Mouse (Mus musculus): ENCODE measurements around the gene Tspan9. TPM values are rescaled to one million over a fixed set of nuclear protein-coding genes. Genes with fewer than 3 reads are reported as not detected.

Gene Tspan9
- total RNA-seq, 1 experiment: 161 TPM

GRCm38 (mm10) chr6:128159092-128159491 lies 15.7 kb upstream of the Tspan9 start:
- Histone ChIP-seq H3K27ac (ENCODE audit: insufficient read depth, low read depth, low read length, poor library complexity, severe bottlenecking) (no peak overlapping the region), H3K4me3 (ENCODE audit: insufficient read depth in 1 of 2, low read depth in 1 of 2, low read length in 2 of 2, poor library complexity in 1 of 2, severe bottlenecking in 1 of 2) (no peak overlapping the region), H3K36me3 (ENCODE audit: control insufficient read depth, insufficient read depth, low read length, poor library complexity, severe bottlenecking) (no peaks in the 10 kb centered on the region), H3K4me1 (ENCODE audit: control insufficient read depth in 2 of 2, insufficient read depth in 2 of 2, low read length in 2 of 2, poor library complexity in 1 of 2) (peaks cover under 1 to 4% of the 10 kb centered on the region in 2 experiments; a peak in 1 of 4 replicates), H3K9ac (ENCODE audit: insufficient read depth, low read depth, low read length, poor library complexity, severe bottlenecking) (no peak overlapping the region), H3K9me3 (ENCODE audit: control insufficient read depth, insufficient read depth, low read depth, low read length) (no peaks in the 10 kb centered on the region)
- no peak for TF ChIP-seq HCFC1 (IDR thresholded peaks at IDR 0.05; ENCODE audit: borderline replicate concordance, insufficient read depth, low read length)
- TF ChIP-seq ZC3H11A (IDR thresholded peaks at IDR 0.05; ENCODE audit: borderline replicate concordance, low read depth, low read length): no peak
- DNase-seq (ENCODE audit: low read depth, low spot score): no peak
- in situ Hi-C loops (cut with MboI; ENCODE audit: low sequenced_read_pairs in 2 of 2, unreplicated experiment in 2 of 2): no loop called here

DNA sequence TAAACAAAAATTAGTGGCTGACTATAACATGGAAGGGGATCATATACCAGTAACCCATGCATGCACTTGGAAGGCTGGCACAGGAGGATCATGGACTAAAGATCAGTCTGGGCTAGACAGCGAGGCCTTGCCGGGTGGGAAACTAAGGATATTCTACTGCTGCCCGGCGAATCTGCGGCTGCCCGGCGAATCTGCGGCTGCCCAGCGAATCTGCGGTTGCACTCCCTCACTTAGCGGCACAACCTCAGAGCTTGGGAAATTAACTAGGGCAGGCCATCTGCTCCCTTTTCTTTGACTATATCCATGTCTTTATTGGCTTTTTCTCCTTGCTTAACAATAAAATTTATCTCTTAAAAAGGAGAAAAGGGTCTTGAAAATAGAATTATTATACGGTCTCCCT lies 14.6 kb upstream of the Tspan9 start:
- H3K9me3 ChIP-seq (ENCODE audit: control insufficient read depth, insufficient read depth, low read depth, low read length): no peaks in the 10 kb centered on the region
- H3K27ac ChIP-seq (ENCODE audit: insufficient read depth, low read depth, low read length, poor library complexity, severe bottlenecking): no peak overlapping the region
- H3K9ac ChIP-seq (ENCODE audit: insufficient read depth, low read depth, low read length, poor library complexity, severe bottlenecking): no peak overlapping the region
- H3K4me3 ChIP-seq (ENCODE audit: insufficient read depth in 1 of 2, low read depth in 1 of 2, low read length in 2 of 2, poor library complexity in 1 of 2, severe bottlenecking in 1 of 2): no peak overlapping the region
- TF ChIP-seq HCFC1 (IDR thresholded peaks at IDR 0.05; ENCODE audit: borderline replicate concordance, insufficient read depth, low read length): no peak
- peak; percentile 99 for TF ChIP-seq ZC3H11A (IDR thresholded peaks at IDR 0.05; ENCODE audit: borderline replicate concordance, low read depth, low read length)
- TF ChIP-seq CHD2 (IDR thresholded peaks at IDR 0.05; ENCODE audit: low read depth, low read length): no peak
- H3K4me1 ChIP-seq (ENCODE audit: control insufficient read depth in 2 of 2, insufficient read depth in 2 of 2, low read length in 2 of 2, poor library complexity in 1 of 2): peaks cover 0 to 4% of the 10 kb centered on the region in 2 experiments; a peak in 1 of 4 replicates
- in situ Hi-C loops (cut with MboI; ENCODE audit: low sequenced_read_pairs in 2 of 2, unreplicated experiment in 2 of 2): no loop called here
- no peak for DNase-seq (ENCODE audit: low read depth, low spot score)
- H3K36me3 ChIP-seq (ENCODE audit: control insufficient read depth, insufficient read depth, low read length, poor library complexity, severe bottlenecking): no peaks in the 10 kb centered on the region

DNA sequence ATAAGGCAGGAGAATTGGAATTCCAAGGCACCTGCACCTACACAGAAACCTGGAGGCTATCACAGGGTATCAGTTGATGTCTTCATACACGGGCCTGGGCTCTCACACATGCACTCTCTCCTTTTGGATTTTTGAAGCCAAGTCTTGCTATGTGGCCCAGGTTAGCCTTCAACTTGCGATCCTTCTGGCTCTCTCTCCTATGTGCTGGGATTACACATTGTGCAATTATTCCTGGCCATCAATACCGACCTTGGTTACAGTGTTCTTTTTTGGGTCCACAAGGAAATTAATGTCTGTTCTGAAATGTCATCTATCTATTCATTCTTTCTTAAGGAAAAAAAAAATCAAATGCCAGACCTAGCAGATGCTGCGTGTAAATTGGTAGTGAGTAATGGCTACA lies 13.1 kb upstream of the Tspan9 start:
- in situ Hi-C loops (cut with MboI; ENCODE audit: low sequenced_read_pairs in 2 of 2, unreplicated experiment in 2 of 2): no loop called here
- no peak for DNase-seq (ENCODE audit: low read depth, low spot score)
- no peaks in the 10 kb centered on the region for H3K36me3 ChIP-seq (ENCODE audit: control insufficient read depth, insufficient read depth, low read length, poor library complexity, severe bottlenecking)
- no peak for TF ChIP-seq HCFC1 (IDR thresholded peaks at IDR 0.05; ENCODE audit: borderline replicate concordance, insufficient read depth, low read length)
- no peak for TF ChIP-seq MAFK (IDR thresholded peaks at IDR 0.05; ENCODE audit: insufficient read depth, low read depth, low read length)
- no peak for TF ChIP-seq ZC3H11A (IDR thresholded peaks at IDR 0.05; ENCODE audit: borderline replicate concordance, low read depth, low read length)
- no peak for TF ChIP-seq CHD2 (IDR thresholded peaks at IDR 0.05; ENCODE audit: low read depth, low read length)
- TF ChIP-seq ZNF384 (IDR thresholded peaks at IDR 0.05; ENCODE audit: low read depth, low read length): no peak
- H3K4me3 ChIP-seq (ENCODE audit: insufficient read depth in 1 of 2, low read depth in 1 of 2, low read length in 2 of 2, poor library complexity in 1 of 2, severe bottlenecking in 1 of 2): no peak overlapping the region
- peaks cover 0 to 4% of the 10 kb centered on the region in 2 experiments; a peak in 1 of 4 replicates for H3K4me1 ChIP-seq (ENCODE audit: control insufficient read depth in 2 of 2, insufficient read depth in 2 of 2, low read length in 2 of 2, poor library complexity in 1 of 2)
- no peaks in the 10 kb centered on the region for H3K9me3 ChIP-seq (ENCODE audit: control insufficient read depth, insufficient read depth, low read depth, low read length)
- no peak overlapping the region for H3K9ac ChIP-seq (ENCODE audit: insufficient read depth, low read depth, low read length, poor library complexity, severe bottlenecking)
- H3K27ac ChIP-seq (ENCODE audit: insufficient read depth, low read depth, low read length, poor library complexity, severe bottlenecking): no peak overlapping the region

GRCm38 (mm10) chr6:128155935-128156334 lies 12.5 kb upstream of the Tspan9 start:
- DNase-seq (ENCODE audit: low read depth, low spot score): no peak

DNA sequence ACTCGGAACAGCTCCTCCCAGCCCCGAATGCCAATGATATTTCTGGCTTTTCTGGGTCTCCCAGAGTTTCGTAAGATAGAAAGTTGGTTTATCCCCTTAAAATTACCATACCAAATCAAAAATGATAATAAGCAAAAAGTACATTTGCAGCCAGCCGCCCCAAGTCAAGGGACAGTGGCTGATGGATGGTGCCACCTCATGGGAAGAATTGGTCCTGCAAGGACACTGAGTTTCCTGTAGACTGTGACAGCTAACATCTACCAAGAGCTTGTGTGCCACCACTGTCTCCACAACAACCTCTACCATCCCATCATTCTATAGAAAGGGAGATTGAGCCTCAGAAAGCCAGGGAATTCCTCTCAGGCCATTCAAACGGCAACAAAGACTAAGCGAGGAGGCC lies 2.4 kb upstream of the Tspan9 start:
- H3K4me1 ChIP-seq (ENCODE audit: control insufficient read depth in 2 of 2, insufficient read depth in 2 of 2, low read length in 2 of 2, poor library complexity in 1 of 2): peaks cover 2 to 9% of the 10 kb centered on the region in 2 experiments; a peak in 2 of 4 replicates
- in situ Hi-C loops (cut with MboI; ENCODE audit: low sequenced_read_pairs in 2 of 2, unreplicated experiment in 2 of 2): no loop called here
- H3K9ac ChIP-seq (ENCODE audit: insufficient read depth, low read depth, low read length, poor library complexity, severe bottlenecking): no peak overlapping the region
- H3K36me3 ChIP-seq (ENCODE audit: control insufficient read depth, insufficient read depth, low read length, poor library complexity, severe bottlenecking): no peaks in the 10 kb centered on the region
- no peak overlapping the region for H3K4me3 ChIP-seq (ENCODE audit: insufficient read depth in 1 of 2, low read depth in 1 of 2, low read length in 2 of 2, poor library complexity in 1 of 2, severe bottlenecking in 1 of 2)
- TF ChIP-seq HCFC1 (IDR thresholded peaks at IDR 0.05; ENCODE audit: borderline replicate concordance, insufficient read depth, low read length): no peak
- no peak for TF ChIP-seq ZNF384 (IDR thresholded peaks at IDR 0.05; ENCODE audit: low read depth, low read length)
- no peak for TF ChIP-seq MAFK (IDR thresholded peaks at IDR 0.05; ENCODE audit: insufficient read depth, low read depth, low read length)
- no peak for TF ChIP-seq CHD2 (IDR thresholded peaks at IDR 0.05; ENCODE audit: low read depth, low read length)
- no peak for TF ChIP-seq ZC3H11A (IDR thresholded peaks at IDR 0.05; ENCODE audit: borderline replicate concordance, low read depth, low read length)
- DNase-seq (ENCODE audit: low read depth, low spot score): no peak
- H3K9me3 ChIP-seq (ENCODE audit: control insufficient read depth, insufficient read depth, low read depth, low read length): no peaks in the 10 kb centered on the region
- H3K27ac ChIP-seq (ENCODE audit: insufficient read depth, low read depth, low read length, poor library complexity, severe bottlenecking): no peak overlapping the region

More at GRCm38 (mm10) chr6:128155935-128156334, 12.5 kb upstream of the Tspan9 start:
- H3K27ac ChIP-seq (ENCODE audit: insufficient read depth, low read depth, low read length, poor library complexity, severe bottlenecking): no peak overlapping the region
- peaks cover 0 to 4% of the 10 kb centered on the region in 2 experiments; a peak in 1 of 4 replicates for H3K4me1 ChIP-seq (ENCODE audit: control insufficient read depth in 2 of 2, insufficient read depth in 2 of 2, low read length in 2 of 2, poor library complexity in 1 of 2)
- no peaks in the 10 kb centered on the region for H3K9me3 ChIP-seq (ENCODE audit: control insufficient read depth, insufficient read depth, low read depth, low read length)
- in situ Hi-C loops (cut with MboI; ENCODE audit: low sequenced_read_pairs in 2 of 2, unreplicated experiment in 2 of 2): no loop called here
- H3K36me3 ChIP-seq (ENCODE audit: control insufficient read depth, insufficient read depth, low read length, poor library complexity, severe bottlenecking): no peaks in the 10 kb centered on the region
- TF ChIP-seq ZC3H11A (IDR thresholded peaks at IDR 0.05; ENCODE audit: borderline replicate concordance, low read depth, low read length) (no peak), CHD2 (IDR thresholded peaks at IDR 0.05; ENCODE audit: low read depth, low read length) (no peak), MAFK (IDR thresholded peaks at IDR 0.05; ENCODE audit: insufficient read depth, low read depth, low read length) (no peak), ZNF384 (IDR thresholded peaks at IDR 0.05; ENCODE audit: low read depth, low read length) (no peak)
- H3K4me3 ChIP-seq (ENCODE audit: insufficient read depth in 1 of 2, low read depth in 1 of 2, low read length in 2 of 2, poor library complexity in 1 of 2, severe bottlenecking in 1 of 2): no peak overlapping the region
- no peak overlapping the region for H3K9ac ChIP-seq (ENCODE audit: insufficient read depth, low read depth, low read length, poor library complexity, severe bottlenecking)
